Mouse (Mus musculus): ENCODE measurements around the gene Fbxo34. TPM values are rescaled to one million over a fixed set of nuclear protein-coding genes. Genes with fewer than 3 reads are reported as not detected.
A peak's percentile ranks its signal among the peaks of the same experiment; 100 is the strongest.

The Fbxo34 gene
- polyA plus RNA-seq, 1 experiment = 10.2 TPM

GRCm38 (mm10) chr14:47419723-47420276, 30.4 kb upstream of the Fbxo34 start:
- no peak for TF ChIP-seq POLR2A (IDR thresholded peaks at IDR 0.05; ENCODE audit: low read depth, low read length)
- TF ChIP-seq CTCF (conservative IDR thresholded peaks at IDR 0.05; ENCODE audit: insufficient read depth, insufficient read length, low read depth, low read length) = no peak
- WGBS = 96% methylated on average over 24 of the region's 24 CpGs
- Histone ChIP-seq H3K4me3 (ENCODE audit: insufficient read depth, low read depth, low read length) (no peak overlapping the region), H3K27ac (ENCODE audit: insufficient read depth, low read depth, low read length) (no peak overlapping the region), H3K36me3 (ENCODE audit: control insufficient read depth, insufficient read depth, low read length) (no peaks in the 10 kb centered on the region), H3K27me3 (replicated peaks; ENCODE audit: control insufficient read depth, insufficient read depth, low read length) (no peaks in the 10 kb centered on the region), H3K4me1 (ENCODE audit: control insufficient read depth, insufficient read depth, low read length) (no peaks in the 10 kb centered on the region)
- no peak for DNase-seq

GRCm38 (mm10) chr14:47421606-47422005, 28.6 kb upstream of the Fbxo34 start:
- no peak overlapping the region for H3K27ac ChIP-seq (ENCODE audit: insufficient read depth, low read depth, low read length)
- DNase-seq = no peak
- no peak for TF ChIP-seq POLR2A (IDR thresholded peaks at IDR 0.05; ENCODE audit: low read depth, low read length)
- TF ChIP-seq CTCF (conservative IDR thresholded peaks at IDR 0.05; ENCODE audit: insufficient read depth, insufficient read length, low read depth, low read length) = no peak
- H3K4me1 ChIP-seq (ENCODE audit: control insufficient read depth, insufficient read depth, low read length) = no peaks in the 10 kb centered on the region
- H3K27me3 ChIP-seq (replicated peaks; ENCODE audit: control insufficient read depth, insufficient read depth, low read length) = no peaks in the 10 kb centered on the region
- WGBS = 44% methylated on average over 2 of the region's 2 CpGs
- no peaks in the 10 kb centered on the region for H3K36me3 ChIP-seq (ENCODE audit: control insufficient read depth, insufficient read depth, low read length)
- H3K4me3 ChIP-seq (ENCODE audit: insufficient read depth, low read depth, low read length) = no peak overlapping the region

GRCm38 (mm10) chr14:47422466-47422865, 27.8 kb upstream of the Fbxo34 start:
- WGBS = 76% methylated on average over 4 of the region's 4 CpGs
- Histone ChIP-seq H3K4me3 (ENCODE audit: insufficient read depth, low read depth, low read length) (no peak overlapping the region), H3K4me1 (ENCODE audit: control insufficient read depth, insufficient read depth, low read length) (no peaks in the 10 kb centered on the region), H3K27ac (ENCODE audit: insufficient read depth, low read depth, low read length) (no peak overlapping the region), H3K27me3 (replicated peaks; ENCODE audit: control insufficient read depth, insufficient read depth, low read length) (no peaks in the 10 kb centered on the region), H3K36me3 (ENCODE audit: control insufficient read depth, insufficient read depth, low read length) (no peaks in the 10 kb centered on the region)
- no peak for DNase-seq
- no peak for TF ChIP-seq CTCF (conservative IDR thresholded peaks at IDR 0.05; ENCODE audit: insufficient read depth, insufficient read length, low read depth, low read length)
- no peak for TF ChIP-seq POLR2A (IDR thresholded peaks at IDR 0.05; ENCODE audit: low read depth, low read length)

- Histone ChIP-seq H3K4me1 (ENCODE audit: control insufficient read depth, insufficient read depth, low read length) (no peaks in the 10 kb centered on the region), H3K27me3 (replicated peaks; ENCODE audit: control insufficient read depth, insufficient read depth, low read length) (no peaks in the 10 kb centered on the region), H3K36me3 (ENCODE audit: control insufficient read depth, insufficient read depth, low read length) (no peaks in the 10 kb centered on the region), H3K27ac (ENCODE audit: insufficient read depth, low read depth, low read length) (no peak overlapping the region), H3K4me3 (ENCODE audit: insufficient read depth, low read depth, low read length) (no peak overlapping the region)
- DNase-seq = no peak
- no peak for TF ChIP-seq POLR2A (IDR thresholded peaks at IDR 0.05; ENCODE audit: low read depth, low read length)
- peak; percentile 44 for TF ChIP-seq CTCF (conservative IDR thresholded peaks at IDR 0.05; ENCODE audit: insufficient read depth, insufficient read length, low read depth, low read length)
Observed at GRCm38 (mm10) chr14:47432987-47433386, 17.2 kb upstream of the Fbxo34 start.

- no peak overlapping the region for H3K27ac ChIP-seq (ENCODE audit: insufficient read depth, low read depth, low read length)
- 80% methylated on average over 3 of the region's 3 CpGs for WGBS
- TF ChIP-seq POLR2A (IDR thresholded peaks at IDR 0.05; ENCODE audit: low read depth, low read length) = no peak
- no peak for TF ChIP-seq CTCF (conservative IDR thresholded peaks at IDR 0.05; ENCODE audit: insufficient read depth, insufficient read length, low read depth, low read length)
- H3K36me3 ChIP-seq (ENCODE audit: control insufficient read depth, insufficient read depth, low read length) = no peaks in the 10 kb centered on the region
- no peak overlapping the region for H3K4me3 ChIP-seq (ENCODE audit: insufficient read depth, low read depth, low read length)
- DNase-seq = no peak
- H3K27me3 ChIP-seq (replicated peaks; ENCODE audit: control insufficient read depth, insufficient read depth, low read length) = no peaks in the 10 kb centered on the region
- H3K4me1 ChIP-seq (ENCODE audit: control insufficient read depth, insufficient read depth, low read length) = no peaks in the 10 kb centered on the region
Observed at GRCm38 (mm10) chr14:47438947-47439346, 11.3 kb upstream of the Fbxo34 start.

- 53% methylated on average over 2 of the region's 2 CpGs for WGBS
- no peaks in the 10 kb centered on the region for H3K4me1 ChIP-seq (ENCODE audit: control insufficient read depth, insufficient read depth, low read length)
- no peak overlapping the region for H3K4me3 ChIP-seq (ENCODE audit: insufficient read depth, low read depth, low read length)
- no peaks in the 10 kb centered on the region for H3K27me3 ChIP-seq (replicated peaks; ENCODE audit: control insufficient read depth, insufficient read depth, low read length)
- DNase-seq = no peak
- H3K27ac ChIP-seq (ENCODE audit: insufficient read depth, low read depth, low read length) = no peak overlapping the region
- H3K36me3 ChIP-seq (ENCODE audit: control insufficient read depth, insufficient read depth, low read length) = no peaks in the 10 kb centered on the region
- TF ChIP-seq POLR2A (IDR thresholded peaks at IDR 0.05; ENCODE audit: low read depth, low read length) (no peak), CTCF (conservative IDR thresholded peaks at IDR 0.05; ENCODE audit: insufficient read depth, insufficient read length, low read depth, low read length) (no peak)
Observed at GRCm38 (mm10) chr14:47444907-47445306, 5.3 kb upstream of the Fbxo34 start.

GRCm38 (mm10) chr14:47445331-47446095, 4.7 kb upstream of the Fbxo34 start:
- WGBS = 52% methylated on average over 9 of the region's 9 CpGs
- H3K4me3 ChIP-seq (ENCODE audit: insufficient read depth, low read depth, low read length) = no peak overlapping the region
- no peak for DNase-seq

More at GRCm38 (mm10) chr14:47445331-47446095, 4.7 kb upstream of the Fbxo34 start:
- no peaks in the 10 kb centered on the region for H3K4me1 ChIP-seq (ENCODE audit: control insufficient read depth, insufficient read depth, low read length)
- no peaks in the 10 kb centered on the region for H3K36me3 ChIP-seq (ENCODE audit: control insufficient read depth, insufficient read depth, low read length)
- H3K27me3 ChIP-seq (replicated peaks; ENCODE audit: control insufficient read depth, insufficient read depth, low read length) = no peaks in the 10 kb centered on the region
- TF ChIP-seq POLR2A (IDR thresholded peaks at IDR 0.05; ENCODE audit: low read depth, low read length) (no peak), CTCF (conservative IDR thresholded peaks at IDR 0.05; ENCODE audit: insufficient read depth, insufficient read length, low read depth, low read length) (no peak)
- no peak overlapping the region for H3K27ac ChIP-seq (ENCODE audit: insufficient read depth, low read depth, low read length)
